Mouse (Mus musculus) small intestine, adult 2 months (tissue): ENCODE data around the gene Fam149b.
A peak's percentile ranks its signal among the peaks of the same experiment; 100 is the strongest.

Experiments
- CTCF ChIP-seq: fragments of 200-500 bp; IDR thresholded peaks from 2 replicates; pipeline ENCODE4 v1.5.1; 2012; ENCODE audit warnings: low read depth, mild to moderate bottlenecking, control low read depth, inconsistent platforms, low read length, moderate library complexity, mixed read lengths; ENCODE audit not compliant: insufficient replicate concordance, insufficient read length; ENCODE audit errors: extremely low read depth
- POLR2A ChIP-seq: fragments of 200-500 bp; IDR thresholded peaks from 2 replicates; pipeline ENCODE4 v1.6.1; 2012; ENCODE audit warnings: low read depth, mild to moderate bottlenecking, control low read depth, inconsistent platforms, low read length, moderate library complexity

DNA sequence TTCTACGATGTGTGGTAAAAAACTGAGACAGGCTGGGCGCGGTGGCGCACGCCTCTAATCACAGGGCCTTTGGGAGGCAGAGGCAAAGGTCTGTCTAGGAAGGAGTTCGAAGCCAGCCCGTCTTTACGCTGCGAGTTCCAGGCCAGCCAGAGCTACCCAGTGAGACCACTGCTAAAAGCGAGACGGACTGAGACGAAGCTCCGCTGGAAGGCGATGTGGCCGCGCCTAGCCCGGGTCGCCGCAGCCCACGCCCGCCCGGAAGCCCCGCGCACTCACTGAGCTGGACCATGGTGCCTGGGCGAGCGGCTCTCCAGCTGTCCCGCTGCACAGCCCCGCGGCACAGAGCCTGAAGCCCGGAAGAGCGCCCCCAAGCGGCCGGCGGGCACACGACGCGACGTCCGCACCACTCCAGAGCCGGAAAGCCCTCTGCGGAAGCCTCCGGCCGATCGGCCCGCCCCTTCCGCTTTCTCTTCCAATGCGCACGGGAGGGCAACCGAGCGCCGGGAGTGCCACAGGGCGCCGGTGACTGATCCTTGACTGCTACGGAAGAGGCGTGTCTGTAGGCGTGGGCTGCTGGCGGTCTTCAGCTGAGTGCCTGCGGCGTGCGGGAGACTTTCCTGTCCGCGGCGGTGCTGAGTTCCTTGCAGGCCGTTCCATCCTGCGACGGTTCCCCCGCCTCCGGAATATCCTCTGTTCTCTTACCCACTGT is 45.4 kb downstream of the Fam149b start, which contains the start of gene Mrps16:
- TF ChIP-seq POLR2A (peak; percentile 62), CTCF (peak; percentile 83)
